Mouse (Mus musculus) brown adipose tissue, adult 24 weeks (tissue): ENCODE measurements around the gene Pgap2. TPM values are rescaled to one million over a fixed set of nuclear protein-coding genes. Genes with fewer than 3 reads are reported as not detected.
"Not testable (repeated sequence)": the region's sequence is repeated elsewhere in the genome, so short reads cannot be mapped to it uniquely, and the experiment has no call there.

Experiments used
- H3K27ac ChIP-seq: fragments of 200-500 bp; replicated peaks from 2 replicates; pipeline ENCODE4 v1.5.1; 2012; ENCODE audit warnings: low read depth, mild to moderate bottlenecking, low read length
- H3K4me1 ChIP-seq: fragments of 200-500 bp; 2 replicates; pipeline ENCODE4 v1.6.1; 2012; ENCODE audit warnings: low read length, mixed read lengths; ENCODE audit not compliant: control insufficient read depth, insufficient read depth, insufficient read length
- H3K4me3 ChIP-seq: fragments of 200-500 bp; 2 replicates; pipeline ENCODE4 v1.5.1; 2012; ENCODE audit warnings: low read depth, mild to moderate bottlenecking, low read length, moderate library complexity; ENCODE audit not compliant: insufficient read depth
- polyA plus RNA-seq: library from polyadenylated mRNA; stranded (reverse); fragments of >200 nt; gene quantifications from 2 replicates; pipeline ENCODE4 v1.2.4, GENCODE M21; 2012; ENCODE audit not compliant: missing spikeins, insufficient read depth, insufficient read length

Pgap2 gene
- polyA plus RNA-seq, 1 experiment = 54.0 TPM

DNA sequence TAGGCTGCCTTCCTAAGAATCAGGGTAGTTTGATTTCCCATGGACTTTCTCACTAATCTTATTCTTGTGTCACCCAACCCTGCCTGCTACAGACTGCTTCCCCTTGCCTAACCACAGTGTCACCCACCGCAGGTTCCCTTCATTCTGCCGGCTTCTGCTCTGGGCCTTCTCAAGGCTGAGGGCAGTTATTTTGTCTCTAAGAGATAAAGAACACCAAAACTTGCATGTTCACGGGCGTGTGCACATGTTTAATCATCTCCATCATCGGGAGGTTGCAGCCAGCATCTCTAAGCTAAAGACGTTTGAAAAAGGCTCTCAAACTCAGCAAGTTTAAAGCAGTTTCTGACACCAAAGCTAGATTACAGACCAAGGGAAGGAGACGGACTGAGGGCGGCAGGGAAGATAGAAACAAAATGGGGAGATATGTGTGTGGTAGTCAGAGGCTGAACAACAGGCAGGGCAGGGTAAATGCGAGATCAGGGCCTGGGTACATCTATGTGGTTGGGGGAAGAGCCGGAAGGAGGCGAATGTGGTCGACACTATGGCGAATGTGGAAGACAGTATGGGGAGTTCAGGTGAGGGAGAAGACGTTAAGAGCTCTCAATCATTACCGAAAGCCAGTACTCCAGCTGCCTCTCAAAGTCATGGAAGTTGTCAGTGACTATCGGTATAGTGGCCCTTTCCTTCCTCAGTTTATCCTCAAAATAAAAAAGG lies 38.8 kb downstream of the Pgap2 start:
- peaks cover 34% of the 10 kb centered on the region for H3K4me1 ChIP-seq
- peak overlapping the region; percentile 100 for H3K4me3 ChIP-seq
- peak overlapping the region; percentile 91 for H3K27ac ChIP-seq

DNA sequence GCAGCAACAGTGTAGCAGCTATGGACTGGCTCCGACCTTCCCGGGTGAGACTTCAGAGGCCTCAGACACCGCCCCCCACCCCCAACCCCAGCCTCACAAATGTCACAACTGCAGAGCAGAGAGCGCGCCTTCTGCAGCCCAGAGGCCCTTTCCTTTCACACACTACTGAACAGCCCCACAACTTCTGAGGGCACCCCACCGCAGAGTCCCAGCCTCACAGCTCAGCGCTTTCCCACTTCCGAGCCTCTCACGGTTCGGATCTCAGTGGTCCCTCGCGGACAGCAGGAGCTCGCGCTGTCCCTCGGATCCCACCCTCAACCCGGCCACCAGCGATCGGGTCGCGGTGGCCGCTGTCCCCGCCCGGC lies 39.5 kb downstream of the Pgap2 start:
- Histone ChIP-seq H3K4me1 (peaks cover 28% of the 10 kb centered on the region), H3K4me3 (peak overlapping the region; percentile 100), H3K27ac (peak overlapping the region; percentile 91)

DNA sequence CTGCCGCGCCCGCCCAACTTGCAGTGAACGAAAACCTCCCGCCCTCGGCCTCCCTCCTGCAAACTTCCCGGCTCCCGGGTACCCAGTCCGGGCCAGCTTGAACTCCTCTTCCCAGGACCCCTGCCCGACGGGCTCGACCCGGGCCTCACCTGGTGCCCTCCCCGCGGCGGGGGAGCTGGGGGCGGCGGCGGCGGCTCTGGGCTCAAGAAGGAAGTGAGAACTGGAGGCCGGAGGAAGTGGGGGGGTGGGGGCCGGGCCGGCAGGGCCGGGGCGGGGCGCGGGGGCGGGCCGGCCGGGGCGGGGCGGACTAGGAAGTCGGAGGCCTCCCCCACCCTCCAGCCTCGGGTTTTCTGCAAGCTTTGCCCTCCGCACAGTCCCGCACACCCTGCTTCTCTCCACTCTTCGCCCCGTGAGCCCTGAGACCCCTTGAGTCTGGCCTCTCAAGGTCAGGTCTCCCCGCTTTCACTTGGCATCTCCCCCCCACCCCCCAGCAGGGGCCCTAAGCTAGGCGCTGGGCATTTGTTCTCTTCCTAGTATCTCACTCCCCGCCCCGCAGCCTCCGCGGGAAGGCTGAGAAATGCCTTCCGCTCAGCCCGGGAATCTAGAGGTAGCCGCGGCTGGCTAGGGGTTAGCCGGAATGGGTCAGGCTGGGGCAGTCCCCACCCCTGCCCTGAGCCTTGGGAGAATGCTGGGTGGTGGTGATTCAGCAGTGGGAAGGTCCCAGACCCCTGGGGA lies 40.1 kb downstream of the Pgap2 start:
- Histone ChIP-seq H3K4me1 (peaks cover 22% of the 10 kb centered on the region), H3K4me3 (peak overlapping the region; percentile 100), H3K27ac (peak overlapping the region; percentile 91)

DNA sequence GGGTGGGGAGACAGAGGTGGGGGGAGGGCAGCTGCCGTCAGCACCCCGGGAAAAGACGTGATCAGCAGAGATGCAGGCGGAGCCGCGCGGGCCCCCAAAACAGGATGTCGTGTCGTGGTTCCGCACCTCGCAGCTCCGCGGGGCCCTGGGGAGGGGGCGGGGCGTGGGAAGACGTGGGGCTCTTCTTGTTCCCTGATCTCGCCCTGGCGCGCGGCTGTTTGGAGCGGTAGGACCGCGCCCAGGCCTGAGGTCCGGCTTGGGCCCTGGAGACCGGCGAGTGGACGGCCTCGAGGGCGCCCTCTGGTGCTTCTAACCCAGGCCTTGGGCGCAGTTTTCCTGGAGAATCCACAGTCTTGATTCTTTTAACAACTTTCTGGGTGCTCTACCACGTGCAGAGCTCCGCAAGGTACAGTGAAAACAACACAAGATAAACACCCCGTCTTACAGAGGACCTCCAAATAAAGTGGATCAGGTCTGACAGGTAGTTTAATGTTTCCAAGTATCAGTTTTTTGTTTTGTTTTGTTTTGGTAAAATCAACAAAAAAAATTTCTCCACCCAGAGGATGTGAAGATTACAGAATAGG lies 40.7 kb downstream of the Pgap2 start:
- peak overlapping the region; percentile 91 for H3K27ac ChIP-seq
- H3K4me3 ChIP-seq = peak overlapping the region; percentile 91
- H3K4me1 ChIP-seq = peaks cover 16% of the 10 kb centered on the region

DNA sequence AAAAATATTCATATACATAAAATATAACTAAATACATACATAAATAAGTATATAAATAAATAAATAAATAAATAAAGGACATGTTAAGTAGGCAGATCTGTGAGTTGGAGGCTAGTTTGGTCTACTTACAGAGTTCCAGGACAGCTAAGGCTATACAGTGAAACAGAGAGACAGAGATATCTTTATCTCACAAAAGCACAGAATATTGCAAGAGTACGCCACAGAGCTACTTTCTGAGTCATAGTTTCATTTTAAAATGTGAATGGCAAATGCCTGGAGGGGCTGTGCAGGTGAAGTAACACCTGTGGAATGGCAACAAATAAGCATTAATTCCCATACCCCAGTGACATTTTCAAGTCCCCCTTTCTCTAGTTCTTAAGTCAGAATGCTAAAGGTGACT lies 43.6 kb downstream of the Pgap2 start:
- Histone ChIP-seq H3K4me3 (no peak overlapping the region), H3K4me1 (no peaks in the 10 kb centered on the region; the same call in 1 of the 2 replicates), H3K27ac (no peak overlapping the region)

DNA sequence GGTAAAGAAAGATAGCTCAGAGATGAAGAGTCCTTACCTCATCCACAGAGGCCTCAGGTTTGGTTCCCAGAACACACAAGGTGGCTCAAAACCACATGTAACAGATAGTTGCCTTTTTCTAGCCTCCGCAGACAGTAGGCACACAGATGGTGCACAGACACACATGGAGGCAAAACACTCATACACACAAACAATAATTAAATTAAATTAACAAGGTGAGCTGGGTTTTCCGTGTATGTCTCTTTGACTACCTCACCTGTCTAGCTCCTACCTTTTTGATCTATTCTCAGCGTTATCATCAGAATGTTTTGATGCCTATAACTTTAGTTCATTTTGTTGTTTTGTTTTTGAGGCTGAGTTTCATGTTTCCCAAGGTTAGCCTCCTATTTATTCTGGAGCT lies 45.9 kb downstream of the Pgap2 start, which contains the start of gene Rhog:
Gene Rhog (minus strand): TSS at position 101 of the 400 bp plus-strand sequence.
- Histone ChIP-seq H3K4me1 (no peaks in the 10 kb centered on the region), H3K4me3 (no peak within 1 kb of the TSS), H3K27ac (no peak within 1 kb of the TSS)

DNA sequence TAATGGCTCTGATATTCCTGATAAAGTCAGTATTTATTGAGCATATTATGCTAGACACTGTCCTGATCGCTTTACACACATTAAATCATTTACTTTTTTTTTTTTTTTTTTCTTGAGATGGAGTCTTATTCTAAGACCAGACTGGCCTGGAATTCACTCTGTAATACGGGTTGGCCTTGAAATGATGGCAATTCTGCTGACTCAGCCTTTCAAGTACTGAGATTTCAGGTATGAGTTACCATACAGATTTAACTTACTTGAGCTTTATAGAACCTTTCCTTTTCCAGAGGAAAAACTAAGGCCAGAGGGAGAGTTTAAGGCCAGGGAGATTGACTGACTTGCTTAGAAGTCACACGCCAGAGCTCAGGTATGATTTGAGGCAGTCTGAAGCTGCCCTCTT lies 46.6 kb downstream of the Pgap2 start:
- H3K4me3 ChIP-seq = no peak overlapping the region
- H3K4me1 ChIP-seq = no peaks in the 10 kb centered on the region

DNA sequence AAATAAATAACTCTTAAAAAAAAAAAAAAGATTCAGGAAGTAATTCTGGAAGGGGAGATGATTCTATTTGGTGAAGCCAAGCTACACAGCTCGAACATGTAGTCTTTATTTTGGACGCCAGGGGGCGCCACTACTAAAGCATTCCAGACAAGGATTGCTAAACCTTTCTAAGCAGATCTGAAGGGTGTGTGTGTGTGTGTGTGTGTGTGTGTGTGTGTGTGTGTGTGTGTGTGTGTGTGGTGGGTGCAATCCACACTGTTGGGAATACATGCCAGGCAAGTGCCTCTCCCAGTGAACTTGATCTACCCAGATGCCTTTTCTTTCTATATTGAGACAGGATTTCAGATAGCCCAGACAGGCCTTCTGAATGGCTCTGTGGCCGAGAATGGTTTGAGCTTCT lies 48.2 kb downstream of the Pgap2 start:
- Histone ChIP-seq H3K4me3 (no peak overlapping the region), H3K4me1 (no peaks in the 10 kb centered on the region), H3K27ac (no peak overlapping the region)

More for the DNA sequence above, 46.6 kb downstream of the Pgap2 start:
- H3K27ac ChIP-seq = no peak overlapping the region

DNA sequence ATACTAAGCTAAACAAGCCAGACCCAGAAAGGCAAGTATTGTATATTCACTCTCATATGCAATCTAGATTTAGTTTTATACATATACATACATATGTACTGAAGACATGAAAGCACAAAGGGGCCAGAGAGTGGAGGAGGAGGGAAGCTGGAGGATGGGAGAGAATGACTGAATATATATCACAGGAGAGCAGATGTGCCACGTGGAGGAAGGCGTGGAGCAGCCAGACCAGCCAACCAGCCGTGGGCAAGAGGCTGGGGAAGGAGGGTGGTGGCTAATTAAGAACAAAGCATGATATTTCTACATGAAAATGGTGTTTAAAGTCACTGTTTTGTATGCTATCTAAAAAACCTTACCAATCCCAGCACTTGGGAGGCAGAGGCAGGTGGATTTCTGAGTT lies 48.7 kb downstream of the Pgap2 start:
- no peak overlapping the region for H3K27ac ChIP-seq
- no peaks in the 10 kb centered on the region for H3K4me1 ChIP-seq
- no peak overlapping the region for H3K4me3 ChIP-seq

DNA sequence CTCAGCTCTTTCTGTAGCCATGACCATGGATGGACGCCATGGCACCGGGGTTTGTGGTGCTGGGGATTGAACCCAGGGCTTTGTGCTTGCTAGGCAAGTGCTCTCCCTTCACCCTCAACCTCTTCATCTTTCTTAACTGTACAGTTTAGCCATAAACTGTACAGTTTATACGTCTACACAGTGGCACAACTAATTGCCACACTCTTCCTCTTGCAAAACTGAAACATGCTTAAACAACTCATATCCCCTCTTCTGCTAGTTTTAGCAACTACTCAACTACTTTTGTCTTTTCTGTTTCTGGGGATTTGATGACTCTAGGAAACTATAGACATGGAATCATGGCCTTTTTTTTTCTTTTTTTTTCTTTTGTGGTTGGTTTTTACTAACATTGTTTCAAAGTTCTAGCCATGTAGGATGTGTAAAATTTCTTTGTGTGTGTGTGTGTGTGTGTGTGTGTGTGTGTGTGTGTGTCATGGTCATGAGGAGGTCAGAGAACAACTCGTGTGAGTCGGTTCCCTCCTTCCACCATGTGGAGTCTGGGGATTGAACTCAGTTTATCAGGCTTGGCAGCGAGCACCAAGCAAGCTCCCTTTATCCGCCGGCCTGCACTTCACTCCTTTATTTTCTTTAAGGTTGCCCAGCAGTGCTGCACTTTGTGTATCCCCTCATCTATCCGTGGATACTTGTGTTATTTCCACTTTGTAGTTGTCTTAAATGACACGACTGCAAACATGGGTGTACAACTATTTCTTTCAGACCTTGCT lies 49.9 kb downstream of the Pgap2 start:
- Histone ChIP-seq H3K4me3 (no peak overlapping the region), H3K27ac (no peak overlapping the region), H3K4me1 (no peaks in the 10 kb centered on the region)

DNA sequence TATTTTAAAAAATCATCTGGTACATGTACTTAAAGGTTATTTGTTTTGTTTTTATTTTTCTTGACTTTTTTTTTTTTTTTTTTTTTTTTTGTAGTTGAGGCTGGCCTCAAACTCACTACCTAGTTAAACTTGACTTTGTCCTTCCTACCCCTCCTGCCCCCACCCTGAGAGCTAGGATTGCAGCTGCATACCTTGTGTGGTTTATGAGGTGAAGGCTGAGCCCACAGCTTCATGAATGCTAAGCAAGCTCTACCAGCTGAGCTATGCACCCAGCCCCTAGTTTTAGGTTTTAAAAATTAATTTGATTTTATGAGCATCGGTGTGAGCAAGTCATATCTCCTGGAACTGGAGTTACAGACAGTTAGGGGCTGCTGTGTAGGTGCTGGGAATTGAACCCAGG lies 50.5 kb downstream of the Pgap2 start:
- Histone ChIP-seq H3K4me1 (no peaks in the 10 kb centered on the region), H3K4me3 (no peak overlapping the region), H3K27ac (no peak overlapping the region)

DNA sequence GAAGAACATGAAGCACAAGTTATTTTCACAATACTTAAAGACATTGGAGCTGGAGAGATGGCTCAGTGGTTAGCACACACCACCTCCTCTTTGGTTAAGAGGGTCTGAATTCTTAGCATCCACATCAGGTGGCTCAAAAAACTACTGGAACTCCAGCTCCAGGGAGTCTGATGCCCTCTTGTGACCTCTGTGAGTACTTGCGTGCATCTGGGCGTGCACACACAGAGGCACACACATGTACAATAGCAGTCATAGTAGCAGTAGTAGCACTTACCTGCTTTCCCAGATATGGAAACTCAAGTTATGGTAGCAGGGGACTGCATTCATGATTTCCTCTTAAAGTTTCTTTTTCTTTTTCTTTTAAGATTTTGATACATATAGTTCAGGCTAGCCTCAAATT lies 53.0 kb downstream of the Pgap2 start:
- no peaks in the 10 kb centered on the region for H3K4me1 ChIP-seq
- no peak overlapping the region for H3K4me3 ChIP-seq
- no peak overlapping the region for H3K27ac ChIP-seq

DNA sequence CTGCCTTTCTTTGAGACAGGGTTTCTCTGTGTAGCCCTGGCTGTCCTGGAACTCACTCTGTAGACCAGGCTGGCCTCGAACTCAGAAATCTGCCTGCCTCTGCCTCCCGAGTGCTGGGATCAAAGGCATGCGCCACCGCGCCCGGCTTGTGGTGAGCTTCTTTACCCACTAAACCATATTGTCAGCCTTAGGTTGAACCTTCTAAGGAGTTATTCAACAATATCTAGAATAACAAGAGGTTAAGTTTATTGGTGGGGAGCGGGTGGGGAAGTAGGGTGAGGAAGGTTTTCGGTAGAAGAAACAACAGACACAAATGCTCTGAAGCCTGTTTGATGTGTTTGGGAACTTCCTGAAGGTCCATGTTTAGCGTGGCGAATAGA lies 56.0 kb downstream of the Pgap2 start:
- H3K4me3 ChIP-seq, H3K27ac ChIP-seq: not testable (repeated sequence)
- peaks cover 13% of the 10 kb centered on the region; the same call in 1 of the 2 replicates for H3K4me1 ChIP-seq

DNA sequence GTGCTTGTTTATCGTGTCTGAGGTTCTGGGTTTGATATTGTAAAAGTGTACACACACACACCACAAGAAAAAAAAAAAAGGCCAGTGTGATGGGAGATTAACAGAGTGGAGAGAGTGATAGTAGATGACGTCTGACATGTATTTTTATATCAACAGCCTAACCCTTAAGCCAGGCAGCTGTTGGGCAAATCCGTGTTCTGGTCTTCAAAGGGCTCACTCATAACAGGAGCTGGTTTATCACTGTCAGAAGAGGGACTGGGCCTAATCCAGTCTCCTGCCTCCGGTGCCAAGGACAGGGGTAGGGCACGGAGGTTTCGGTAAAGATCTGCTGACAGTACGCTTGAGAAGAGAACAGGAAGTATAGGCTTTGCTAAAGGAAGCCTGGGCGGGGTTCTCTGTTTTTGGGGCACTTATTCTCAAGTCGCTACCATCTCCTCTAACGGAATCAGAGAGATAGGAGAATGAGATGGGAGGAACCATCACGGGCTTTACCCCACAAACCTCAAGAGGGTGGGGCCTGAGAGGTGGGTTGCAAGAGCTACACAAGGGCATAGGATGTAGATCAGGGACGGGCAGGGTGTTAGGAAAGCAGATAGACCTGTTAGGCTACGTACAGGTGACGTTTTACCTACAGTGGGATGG lies 56.5 kb downstream of the Pgap2 start:
- H3K27ac ChIP-seq = peak overlapping the region; percentile 78; the same call in 1 of the 2 replicates
- H3K4me3 ChIP-seq = peak overlapping the region; percentile 21
- peaks cover 15% of the 10 kb centered on the region; the same call in 1 of the 2 replicates for H3K4me1 ChIP-seq
